ENCODE assay signal across 11 mouse cellular contexts in genomic region chr4:117374078-117374540, GRCm38 (mm10).
DNase-seq lines count a peak whose midpoint lies in the region; ATAC-seq and TF ChIP-seq lines count a peak whose summit lies in the region.
"Had no signal": no experiment of that assay in that cellular context is flagged by ENCODE, and none has a peak within 500 bp of the region (broad histone marks: within the 10 kb centered on the region; RNA-seq: fewer than 3 reads in every experiment).

No protein-coding gene starts in this region.

- no peaks in the 10 kb centered on the region for H3K9me3 ChIP-seq in kidney, postnatal 0 days (replicated peaks; ENCODE audit: low read length)
- no peaks in the 10 kb centered on the region for H3K9me3 ChIP-seq in forebrain, embryonic 10.5 days
- no peaks in the 10 kb centered on the region for H3K9me3 ChIP-seq in hindbrain, postnatal 0 days (ENCODE audit: low read length)
- no peaks in the 10 kb centered on the region for H3K9me3 ChIP-seq in neural tube, embryonic 13.5 days
- H3K9me3 ChIP-seq: G1E had no signal

- H3K27ac ChIP-seq in kidney, postnatal 0 days = no peak overlapping the region
- H3K27ac ChIP-seq in forebrain, embryonic 10.5 days = peak overlapping the region; percentile 75
- H3K27ac ChIP-seq in hindbrain, postnatal 0 days = no peak overlapping the region
- H3K27ac ChIP-seq in neural tube, embryonic 13.5 days (replicated peaks) = peak overlapping the region; percentile 63
- no peak overlapping the region for H3K27ac ChIP-seq in gastrocnemius, adult 2 months

- no peak overlapping the region for H3K9ac ChIP-seq in kidney, postnatal 0 days (ENCODE audit: low read depth, low read length)
- H3K9ac ChIP-seq in hindbrain, postnatal 0 days (replicated peaks; ENCODE audit: low read length) = no peak overlapping the region
- peak overlapping the region; percentile 38; the same call in 1 of the 2 replicates for H3K9ac ChIP-seq in neural tube, embryonic 13.5 days

- H3K36me3 ChIP-seq in kidney, postnatal 0 days (ENCODE audit: insufficient read depth, low read length) = no peaks in the 10 kb centered on the region
- no peaks in the 10 kb centered on the region for H3K36me3 ChIP-seq in forebrain, embryonic 10.5 days (replicated peaks)
- H3K36me3 ChIP-seq in hindbrain, postnatal 0 days (ENCODE audit: insufficient read depth, low read length) = no peaks in the 10 kb centered on the region
- H3K36me3 ChIP-seq in neural tube, embryonic 13.5 days = no peaks in the 10 kb centered on the region
- H3K36me3 ChIP-seq: G1E had no signal

- 0 out of 2 replicates have a peak, but pooled peaks cover 6% of the 10 kb centered on the region for H3K4me1 ChIP-seq in kidney, postnatal 0 days (replicated peaks; ENCODE audit: insufficient read depth, low read length)
- H3K4me1 ChIP-seq in forebrain, embryonic 10.5 days = peaks cover 53% of the 10 kb centered on the region
- 0 out of 2 replicates have a peak, but pooled peaks cover 6% of the 10 kb centered on the region for H3K4me1 ChIP-seq in hindbrain, postnatal 0 days (ENCODE audit: insufficient read depth, low read length)
- peaks cover 54% of the 10 kb centered on the region for H3K4me1 ChIP-seq in neural tube, embryonic 13.5 days (replicated peaks)

- peak; percentile 46 for ATAC-seq in kidney, postnatal 0 days (replicated peaks; ENCODE audit: low FRiP score, low read depth)
- ATAC-seq in hindbrain, postnatal 0 days = peak; percentile 71; the same call in 1 of the 2 replicates
- ATAC-seq in neural tube, embryonic 13.5 days (ENCODE audit: low read depth) = peak; percentile 38

- H3K4me3 ChIP-seq in kidney, postnatal 0 days (replicated peaks; ENCODE audit: low read depth, low read length) = no peak overlapping the region
- H3K4me3 ChIP-seq in forebrain, embryonic 10.5 days = peak overlapping the region; percentile 40
- H3K4me3 ChIP-seq in hindbrain, postnatal 0 days (ENCODE audit: low read length) = no peak overlapping the region; the same call in 1 of the 2 replicates
- H3K4me3 ChIP-seq in neural tube, embryonic 13.5 days = no peak overlapping the region
- H3K4me3 ChIP-seq in gastrocnemius, adult 2 months = no peak overlapping the region
- H3K4me3 ChIP-seq: megakaryocyte, embryonic 14.5 days had no signal

- no peak for DNase-seq in kidney, postnatal 0 days (ENCODE audit: low spot score)
- no peak for DNase-seq in kidney, postnatal 14 days
- DNase-seq in forebrain, embryonic 10.5 days (ENCODE audit: extremely low spot score, low spot score) = no peak
- DNase-seq in hindbrain, postnatal 0 days (ENCODE audit: low spot score) = no peak
- no peak for DNase-seq in gastrocnemius, adult 2 months
- DNase-seq in thymus, postnatal 0 days (ENCODE audit: low spot score) = no peak
- no peak for DNase-seq in adrenal gland, postnatal 25 days
- DNase-seq: adrenal gland, postnatal 14 days had no signal

- H3K27me3 ChIP-seq in kidney, postnatal 0 days (ENCODE audit: insufficient read depth, low read length) = no peaks in the 10 kb centered on the region
- peaks cover 98% of the 10 kb centered on the region for H3K27me3 ChIP-seq in forebrain, embryonic 10.5 days (ENCODE audit: poor library complexity, severe bottlenecking)
- peaks cover 10% of the 10 kb centered on the region; the same call in 1 of the 2 replicates for H3K27me3 ChIP-seq in hindbrain, postnatal 0 days (ENCODE audit: insufficient read depth, low read length)
- H3K27me3 ChIP-seq in neural tube, embryonic 13.5 days = peaks cover 99% of the 10 kb centered on the region

- intact Hi-C loops in gastrocnemius, adult 2 months (cut with DNase I) = no loop called here

- WGBS in kidney, postnatal 0 days = 11% methylated on average over 10 of the region's 10 CpGs
- WGBS in forebrain, embryonic 10.5 days = 6% methylated on average over 10 of the region's 10 CpGs
- WGBS in hindbrain, postnatal 0 days = 15% methylated on average over 10 of the region's 10 CpGs
- 2% methylated on average over 10 of the region's 10 CpGs for WGBS in neural tube, embryonic 13.5 days

- TF ChIP-seq CTCF in kidney, postnatal 0 days (IDR thresholded peaks at IDR 0.05; ENCODE audit: low read depth) = no peak
- no peak for TF ChIP-seq CTCF in hindbrain, postnatal 0 days (IDR thresholded peaks at IDR 0.05; ENCODE audit: low read depth)
- TF ChIP-seq CTCF in gastrocnemius, adult 2 months (IDR thresholded peaks at IDR 0.05) = no peak

- peak overlapping the region; percentile 30 for H3K4me2 ChIP-seq in kidney, postnatal 0 days (ENCODE audit: low read length)
- H3K4me2 ChIP-seq in hindbrain, postnatal 0 days (ENCODE audit: low read depth, low read length) = peak overlapping the region; percentile 19
- peak overlapping the region; percentile 46 for H3K4me2 ChIP-seq in neural tube, embryonic 13.5 days

Comparison
In these comparisons a context has a peak if more than half of its experiments do, and no peak if none do; other contexts are left out.
1. H3K27ac ChIP-seq: peak in forebrain, embryonic 10.5 days (single experiment) and neural tube, embryonic 13.5 days (single experiment); none in kidney, postnatal 0 days (single experiment), hindbrain, postnatal 0 days (single experiment) and gastrocnemius, adult 2 months (single experiment).
2. Peak in every context shown above with its lines, with median percentiles within 50 percentile points of each other: ATAC-seq and H3K4me2 ChIP-seq.